Mouse (Mus musculus) brain, embryonic 14.5 days (tissue): ENCODE measurements around the gene Nbr1.

ENCODE experiments used
- CTCF ChIP-seq: fragments of 200-500 bp; IDR thresholded peaks from 2 replicates; pipeline ENCODE4 v1.5.1; 2012; ENCODE audit warnings: inconsistent platforms, mild to moderate bottlenecking, moderate library complexity, borderline replicate concordance; ENCODE audit not compliant: insufficient read depth, insufficient read length; ENCODE audit errors: extremely low read depth
- POLR2A ChIP-seq: fragments of 200-500 bp; IDR thresholded peaks from 2 replicates; pipeline ENCODE4 v1.6.1; 2012; ENCODE audit warnings: mild to moderate bottlenecking, inconsistent platforms, borderline replicate concordance; ENCODE audit not compliant: poor library complexity, insufficient read depth, insufficient read length, severe bottlenecking; ENCODE audit errors: extremely low read depth

- TF ChIP-seq POLR2A (peak; percentile 34; the same call in 1 of the 2 replicates), CTCF (no peak)
These were observed 739 bp downstream of the Nbr1 start for GRCm38 (mm10) chr11:101552476-101553300.
